Mouse (Mus musculus) T-helper 17 cell (primary cell): ENCODE data around the gene Prom2.

Source experiments
- in situ Hi-C, 2 experiments: fragments of 300-600 bp; cut with MboI, MseI; formaldehyde crosslinking; loops; 1 replicate in 1 of 2; 2 replicates in 1 of 2; pipeline ENCODE4 v1.15.1; 2025; ENCODE audit warnings: high pct_unique_total_duplicates in 2 of 2

Prom2 gene

GRCm38 (mm10) chr2:127541185-127541584, at the start of gene Prom2:
Gene Prom2 (minus strand): TSS chr2:127541467.
- in situ Hi-C loops, result no loop called here

GRCm38 (mm10) chr2:127590840-127591239, 49.6 kb upstream of the Prom2 start:
- in situ Hi-C loops, result no loop called here

GRCm38 (mm10) chr2:127590204-127590603, 48.9 kb upstream of the Prom2 start:
- in situ Hi-C loops, result no loop called here

GRCm38 (mm10) chr2:127588897-127589296, 47.6 kb upstream of the Prom2 start:
- in situ Hi-C loops, result no loop called here

GRCm38 (mm10) chr2:127587514-127587844, 46.2 kb upstream of the Prom2 start:
- in situ Hi-C loops, result no loop called here

GRCm38 (mm10) chr2:127586694-127587513, 45.6 kb upstream of the Prom2 start, which contains the start of the genes Zfp661 and Mrps5:
Gene Zfp661 (minus strand): TSS chr2:127587094.
Gene Mrps5 (plus strand): TSS chr2:127587222.
- in situ Hi-C loops, result no loop called here

GRCm38 (mm10) chr2:127584436-127584858, 43.2 kb upstream of the Prom2 start:
- in situ Hi-C loops, result no loop called here

- in situ Hi-C loops, result no loop called here
Measured at GRCm38 (mm10) chr2:127573322-127573721, 32.1 kb upstream of the Prom2 start.

GRCm38 (mm10) chr2:127559070-127559966, 18.1 kb upstream of the Prom2 start:
- in situ Hi-C loops, result loop anchor here in 1 of 2 experiments (5.0 kb wide), 2 partner anchors 52 to 92 kb away; no protein-coding TSS in a partner anchor

GRCm38 (mm10) chr2:127551078-127551477, 9.8 kb upstream of the Prom2 start:
- in situ Hi-C loops, result no loop called here

GRCm38 (mm10) chr2:127550446-127550845, 9.2 kb upstream of the Prom2 start:
- in situ Hi-C loops, result no loop called here

GRCm38 (mm10) chr2:127549711-127550110, 8.4 kb upstream of the Prom2 start:
- in situ Hi-C loops, result no loop called here

- in situ Hi-C loops, result no loop called here
Measured at GRCm38 (mm10) chr2:127548342-127549074, 7.2 kb upstream of the Prom2 start.

- in situ Hi-C loops, result no loop called here
Measured at GRCm38 (mm10) chr2:127541697-127542096, 430 bp upstream of the Prom2 start.

GRCm38 (mm10) chr2:127539494-127539893, 1.8 kb downstream of the Prom2 start:
- in situ Hi-C loops, result loop anchor here in 1 of 2 experiments (10.0 kb wide), 1 partner anchor 425 kb away; no protein-coding TSS in a partner anchor

- in situ Hi-C loops, result loop anchor here in 1 of 2 experiments (10.0 kb wide), 1 partner anchor 427 kb away; no protein-coding TSS in a partner anchor
Measured at GRCm38 (mm10) chr2:127537548-127537947, 3.7 kb downstream of the Prom2 start.

GRCm38 (mm10) chr2:127535363-127535762, 5.9 kb downstream of the Prom2 start:
- in situ Hi-C loops, result loop anchor here in 1 of 2 experiments (10.0 kb wide), 1 partner anchor 429 kb away; no protein-coding TSS in a partner anchor

GRCm38 (mm10) chr2:127532379-127532778, 8.9 kb downstream of the Prom2 start:
- in situ Hi-C loops, result loop anchor here in 1 of 2 experiments (10.0 kb wide), 1 partner anchor 432 kb away; no protein-coding TSS in a partner anchor

GRCm38 (mm10) chr2:127531592-127531991, 9.7 kb downstream of the Prom2 start:
- in situ Hi-C loops, result loop anchor here in 1 of 2 experiments (10.0 kb wide), 1 partner anchor 433 kb away; no protein-coding TSS in a partner anchor

- in situ Hi-C loops, result loop anchor here in 1 of 2 experiments (10.0 kb wide), 1 partner anchor 434 kb away; no protein-coding TSS in a partner anchor
Measured at GRCm38 (mm10) chr2:127530418-127530817, 10.8 kb downstream of the Prom2 start.
